Mouse (Mus musculus): ENCODE measurements around the gene Dera.

Gene Dera

DNA sequence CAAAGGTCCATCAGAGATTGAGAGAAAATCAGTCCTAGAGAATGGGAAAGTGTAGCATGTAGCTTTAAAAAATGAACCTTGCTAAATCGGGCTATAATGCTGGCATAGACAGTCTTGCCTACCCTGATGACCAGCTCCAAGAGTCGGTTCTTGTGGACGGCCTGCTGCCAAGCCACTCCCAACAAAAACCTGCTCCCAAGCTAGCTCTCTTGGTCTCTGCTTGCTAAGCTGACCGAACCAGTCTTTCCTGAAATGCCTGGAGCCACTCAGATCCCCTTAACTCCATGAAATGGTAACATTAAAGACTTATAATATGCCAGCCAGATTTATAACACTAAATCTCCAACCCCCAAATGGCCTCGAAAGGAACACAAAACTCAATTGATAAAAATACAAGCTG is 146.9 kb downstream of the Dera start:
- DNase-seq = no peak
